Mouse (Mus musculus) urinary bladder, postnatal 10 days (tissue): Measurements from ENCODE around the gene Lyrm7.

Experiments
- DNase-seq: peaks from one replicate; pipeline ENCODE4 v3.0.0; 2022; ENCODE audit warnings: low spot score

Gene Lyrm7

DNA sequence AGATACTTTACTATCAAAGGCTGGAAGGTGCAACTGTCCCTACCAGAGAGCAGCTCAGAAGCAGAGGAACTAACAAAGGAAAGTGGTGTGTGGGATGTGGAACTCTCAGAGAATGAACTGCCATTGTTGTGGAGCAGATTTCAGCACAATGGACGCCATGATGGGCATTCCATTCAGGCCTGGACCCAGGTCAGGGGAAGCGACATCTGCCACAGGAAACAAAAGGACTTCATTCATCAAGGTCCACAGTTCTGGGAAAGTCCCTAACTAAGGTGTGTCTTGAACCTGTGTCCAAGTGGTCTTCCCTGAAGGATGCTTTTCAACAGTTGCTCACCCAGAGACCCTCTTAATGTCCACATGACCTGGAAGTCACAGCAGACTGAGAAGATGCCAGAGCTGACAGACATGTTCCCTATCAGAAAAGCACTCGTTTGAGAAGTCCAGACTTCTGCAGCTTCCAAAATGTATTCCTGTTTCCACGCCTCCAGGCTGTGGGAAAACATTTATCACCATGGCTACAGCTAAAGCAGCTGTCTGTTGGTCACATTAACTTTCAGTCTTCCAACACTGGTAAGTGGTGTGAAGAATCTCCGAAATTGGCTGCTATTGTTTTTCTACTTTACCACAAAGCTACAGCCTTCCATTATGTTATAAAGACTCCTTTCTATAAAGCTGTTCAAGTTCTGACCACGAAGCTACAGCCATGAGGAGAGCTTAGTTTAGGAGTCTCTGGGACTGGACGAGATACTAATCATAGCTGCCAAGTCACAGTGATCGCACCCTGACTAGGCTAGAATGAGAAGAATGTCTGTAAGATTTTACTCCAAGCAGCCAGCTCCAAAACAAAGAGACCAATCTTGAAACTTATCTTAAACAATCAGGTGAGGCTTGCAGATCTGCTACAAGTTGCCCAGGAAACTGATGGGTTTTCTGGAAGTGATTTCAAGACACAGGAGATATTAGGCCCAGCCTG is 15.0 kb downstream of the Lyrm7 start:
- no peak for DNase-seq

DNA sequence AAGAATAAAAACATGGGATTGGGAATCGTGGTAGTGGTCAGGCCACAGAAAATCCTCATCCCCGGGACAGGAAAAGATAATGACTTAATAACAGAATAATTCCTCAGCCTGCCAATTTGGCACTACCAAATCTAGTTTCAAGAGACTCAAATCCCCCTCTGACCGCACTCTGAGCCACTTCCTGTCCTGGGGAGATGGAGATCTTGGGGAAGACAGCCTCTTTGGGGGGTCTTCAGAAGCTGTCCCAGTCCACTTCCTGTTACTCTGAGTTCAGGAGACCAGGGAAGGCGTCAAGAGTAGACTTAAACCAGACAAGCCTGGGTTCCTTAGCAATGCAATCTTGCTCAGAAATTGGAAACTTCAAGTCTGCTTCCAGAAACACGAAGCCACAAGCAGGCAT is 15.8 kb downstream of the Lyrm7 start:
- DNase-seq = no peak

GRCm38 (mm10) chr11:54844424-54844823 is 16.3 kb downstream of the Lyrm7 start:
- no peak for DNase-seq

- DNase-seq = no peak
These were observed 19.8 kb downstream of the Lyrm7 start for GRCm38 (mm10) chr11:54840891-54841290.

DNA sequence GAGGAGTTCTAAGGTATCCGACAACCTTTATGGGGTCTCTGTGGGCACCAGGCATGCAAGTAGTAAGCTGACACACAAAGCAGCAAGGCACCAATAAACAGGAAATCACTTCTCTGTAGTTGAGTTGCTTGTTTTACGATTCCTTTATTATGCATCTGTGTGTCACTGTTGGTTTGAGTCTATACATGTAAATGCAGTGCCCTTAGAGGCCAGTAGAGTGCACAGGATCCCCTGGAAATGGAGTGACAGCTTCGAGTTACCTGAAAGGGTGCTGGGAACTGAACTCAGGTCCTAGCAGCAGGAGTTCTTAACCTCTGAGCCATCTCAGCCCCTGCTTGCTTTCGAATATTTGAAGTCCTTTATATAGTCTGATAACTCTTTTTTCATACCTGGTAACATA is 21.0 kb downstream of the Lyrm7 start:
- DNase-seq = no peak

GRCm38 (mm10) chr11:54836106-54836505 is 24.6 kb downstream of the Lyrm7 start:
- DNase-seq = peak; percentile 38

- no peak for DNase-seq
These were observed 26.1 kb downstream of the Lyrm7 start for GRCm38 (mm10) chr11:54834596-54834995.

- no peak for DNase-seq
These were observed 26.9 kb downstream of the Lyrm7 start for GRCm38 (mm10) chr11:54833833-54834232.

GRCm38 (mm10) chr11:54826819-54827218 is 33.9 kb downstream of the Lyrm7 start:
- DNase-seq = no peak

GRCm38 (mm10) chr11:54825774-54826173 is 34.9 kb downstream of the Lyrm7 start:
- DNase-seq = no peak

DNA sequence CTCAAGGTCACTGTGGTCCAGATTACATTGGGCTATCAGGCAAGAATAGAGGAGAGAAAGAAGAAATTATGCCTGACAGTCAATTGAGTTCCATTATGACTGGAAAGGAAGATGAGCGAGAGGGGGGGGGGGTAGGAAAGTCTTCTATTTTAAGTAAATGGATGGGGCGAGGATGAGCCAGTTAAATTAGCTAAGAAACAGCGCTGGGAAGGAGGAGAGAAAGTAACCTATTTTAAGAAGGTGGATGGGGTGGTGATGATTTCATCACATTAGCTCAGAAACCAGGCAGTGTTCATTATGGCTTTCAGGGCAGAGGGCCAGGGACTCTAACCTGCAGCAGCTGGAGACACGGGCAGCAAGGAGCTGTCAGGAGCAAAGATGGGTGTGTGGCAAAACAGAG is 37.2 kb downstream of the Lyrm7 start:
- no peak for DNase-seq

- DNase-seq = no peak
These were observed 41.2 kb downstream of the Lyrm7 start for GRCm38 (mm10) chr11:54819489-54819888.

DNA sequence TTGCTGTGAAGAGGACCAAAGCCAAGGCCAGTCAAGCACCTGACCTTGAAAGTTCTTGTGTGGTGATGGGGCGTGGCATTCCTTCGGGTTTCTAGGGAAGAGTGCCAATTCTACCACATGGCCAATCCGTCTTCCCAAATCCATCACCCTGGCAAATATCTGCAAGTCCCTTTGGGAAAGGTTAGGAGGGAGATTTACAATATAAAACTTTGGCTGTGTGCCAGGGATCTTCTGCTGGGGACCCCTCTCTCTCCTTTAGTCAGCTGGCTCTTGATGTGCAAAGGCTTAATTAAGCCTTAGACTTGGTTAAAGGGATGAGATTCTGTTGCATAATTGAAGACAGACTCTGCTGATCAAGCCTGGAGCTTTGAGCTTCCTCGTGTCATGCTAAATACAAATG is 43.3 kb downstream of the Lyrm7 start:
- DNase-seq = no peak

DNA sequence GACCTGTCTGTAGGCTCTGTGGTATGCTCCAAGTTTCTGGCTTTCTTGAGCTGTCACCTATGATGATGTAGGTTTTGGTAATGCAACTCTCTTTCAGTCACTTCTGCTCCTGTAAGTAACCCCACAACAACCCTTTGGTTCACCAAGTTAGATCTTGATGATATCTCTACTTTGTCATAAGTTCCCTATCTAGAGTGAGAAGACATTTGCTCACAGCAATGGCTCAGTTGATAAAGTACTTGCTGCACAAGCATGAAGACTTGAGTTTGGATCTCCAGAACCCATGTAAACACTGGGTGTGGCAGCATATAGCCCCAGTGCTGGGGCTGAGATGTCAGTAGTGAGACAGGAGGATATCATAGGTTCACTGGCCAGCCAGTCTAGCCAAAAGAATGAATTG is 45.1 kb downstream of the Lyrm7 start:
- DNase-seq = no peak

GRCm38 (mm10) chr11:54812812-54813516 is 47.8 kb downstream of the Lyrm7 start:
- DNase-seq = no peak

- DNase-seq = no peak
These were observed 48.4 kb downstream of the Lyrm7 start for GRCm38 (mm10) chr11:54812314-54812713.

DNA sequence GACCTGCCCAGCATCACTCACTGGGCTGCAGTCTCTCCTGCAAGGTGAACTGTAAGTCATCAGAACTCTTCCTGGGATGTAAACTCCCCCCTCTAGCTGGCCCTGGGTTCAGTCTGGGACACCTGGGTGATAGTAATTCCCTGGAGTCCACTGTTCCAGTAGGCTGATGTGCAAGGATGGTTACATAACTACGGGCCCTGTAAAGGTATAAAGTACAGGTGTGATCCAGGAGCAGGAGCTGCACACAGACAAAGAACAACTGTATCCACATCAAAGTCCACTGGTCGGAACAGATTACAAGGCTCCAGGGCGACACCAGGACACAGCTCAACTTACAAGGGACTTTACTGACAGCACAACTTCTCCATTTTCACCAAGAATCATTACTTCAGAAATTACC is 49.7 kb downstream of the Lyrm7 start:
- no peak for DNase-seq

- no peak for DNase-seq
These were observed 51.1 kb downstream of the Lyrm7 start for GRCm38 (mm10) chr11:54809582-54809981.

GRCm38 (mm10) chr11:54808177-54808576 is 52.5 kb downstream of the Lyrm7 start:
- no peak for DNase-seq

DNA sequence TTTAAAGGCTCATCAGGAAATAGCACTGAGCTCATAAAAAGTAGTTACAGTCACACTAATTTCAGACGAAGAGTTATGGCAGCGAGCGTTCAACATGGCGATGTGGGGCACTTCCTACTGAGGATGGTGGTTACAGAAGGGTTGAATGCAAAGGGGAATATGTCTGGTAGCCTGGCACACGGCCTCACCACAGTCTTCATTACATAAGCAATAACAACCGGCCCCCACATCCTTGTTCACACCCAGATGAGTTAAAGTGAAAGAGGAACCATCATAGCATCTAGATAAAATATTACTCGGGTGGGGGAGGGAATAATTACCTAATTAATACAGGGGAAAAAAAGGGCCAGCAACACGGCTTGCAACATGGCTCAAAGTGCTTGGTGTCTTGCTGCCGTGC is 53.0 kb downstream of the Lyrm7 start:
- no peak for DNase-seq

- DNase-seq = no peak
These were observed 53.8 kb downstream of the Lyrm7 start for GRCm38 (mm10) chr11:54806891-54807290.

DNA sequence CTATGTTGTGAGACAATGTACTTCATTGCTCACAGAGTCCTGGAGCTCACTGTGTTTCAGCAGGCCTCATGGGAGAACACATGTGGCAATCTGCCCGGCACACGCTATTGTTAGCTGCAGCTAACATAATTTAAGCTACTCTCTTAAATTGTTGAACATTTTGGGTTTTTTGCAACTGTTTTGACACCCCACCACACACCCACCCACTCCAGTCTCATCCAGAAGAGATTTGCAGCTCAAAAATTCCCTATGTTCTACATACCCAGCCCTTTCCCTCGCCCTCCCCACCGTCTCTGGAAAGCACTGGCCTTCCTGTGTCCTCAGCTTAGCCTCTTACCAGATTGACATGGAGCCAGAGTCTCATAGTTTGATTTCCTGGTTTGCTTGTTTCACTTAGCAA is 55.5 kb downstream of the Lyrm7 start:
- DNase-seq = no peak

GRCm38 (mm10) chr11:54802621-54803020 is 58.1 kb downstream of the Lyrm7 start:
- DNase-seq = no peak
